Mouse (Mus musculus): ENCODE results near the gene Trpt1. TPM values are rescaled to one million over a fixed set of nuclear protein-coding genes. Genes with fewer than 3 reads are reported as not detected.

Gene Trpt1
- polyA plus RNA-seq, 1 experiment = 4.7 TPM

GRCm38 (mm10) chr19:7006892-7007593 lies 11.1 kb downstream of the Trpt1 start:
- WGBS = 83% methylated on average over 9 of the region's 9 CpGs
- Histone ChIP-seq H3K36me3 (ENCODE audit: control insufficient read depth, insufficient read depth, low read length) (peaks cover 32% of the 10 kb centered on the region), H3K4me3 (ENCODE audit: extremely low read depth, insufficient read depth, insufficient read length) (no peak overlapping the region), H3K27ac (ENCODE audit: insufficient read depth, low read length) (no peak overlapping the region), H3K4me1 (ENCODE audit: control insufficient read depth, insufficient read depth, insufficient read length) (no peaks in the 10 kb centered on the region), H3K27me3 (ENCODE audit: control insufficient read depth, insufficient read depth, low read length) (no peaks in the 10 kb centered on the region)
- TF ChIP-seq POLR2A (IDR thresholded peaks at IDR 0.05; ENCODE audit: low read depth, low read length) = no peak
- DNase-seq (ENCODE audit: low read depth in 1 of 2, low spot score in 2 of 2) = no peak

GRCm38 (mm10) chr19:7012426-7012825 lies 16.5 kb downstream of the Trpt1 start:
- no peaks in the 10 kb centered on the region for H3K27me3 ChIP-seq (ENCODE audit: control insufficient read depth, insufficient read depth, low read length)
- DNase-seq (ENCODE audit: low read depth in 1 of 2, low spot score in 2 of 2) = no peak
- H3K36me3 ChIP-seq (ENCODE audit: control insufficient read depth, insufficient read depth, low read length) = peaks cover 28% of the 10 kb centered on the region
- H3K4me1 ChIP-seq (ENCODE audit: control insufficient read depth, insufficient read depth, insufficient read length) = peaks cover 3% of the 10 kb centered on the region; the same call in 1 of the 2 replicates
- H3K27ac ChIP-seq (ENCODE audit: insufficient read depth, low read length) = no peak overlapping the region
- WGBS = 89% methylated on average over 4 of the region's 4 CpGs
- H3K4me3 ChIP-seq (ENCODE audit: extremely low read depth, insufficient read depth, insufficient read length) = no peak overlapping the region
- TF ChIP-seq CTCF (IDR thresholded peaks at IDR 0.05; ENCODE audit: extremely low read depth, insufficient read depth, insufficient read length, insufficient replicate concordance) (no peak), POLR2A (IDR thresholded peaks at IDR 0.05; ENCODE audit: low read depth, low read length) (no peak)

GRCm38 (mm10) chr19:7013984-7014383 lies 18.1 kb downstream of the Trpt1 start:
- no peak for DNase-seq (ENCODE audit: low read depth in 1 of 2, low spot score in 2 of 2)
- H3K36me3 ChIP-seq (ENCODE audit: control insufficient read depth, insufficient read depth, low read length) = peaks cover 26% of the 10 kb centered on the region
- no peaks in the 10 kb centered on the region for H3K27me3 ChIP-seq (ENCODE audit: control insufficient read depth, insufficient read depth, low read length)
- TF ChIP-seq POLR2A (IDR thresholded peaks at IDR 0.05; ENCODE audit: low read depth, low read length) (no peak), CTCF (IDR thresholded peaks at IDR 0.05; ENCODE audit: extremely low read depth, insufficient read depth, insufficient read length, insufficient replicate concordance) (no peak)
- H3K4me3 ChIP-seq (ENCODE audit: extremely low read depth, insufficient read depth, insufficient read length) = no peak overlapping the region
- no peak overlapping the region for H3K27ac ChIP-seq (ENCODE audit: insufficient read depth, low read length)
- H3K4me1 ChIP-seq (ENCODE audit: control insufficient read depth, insufficient read depth, insufficient read length) = peaks cover 6% of the 10 kb centered on the region; the same call in 1 of the 2 replicates
- WGBS = 97% methylated on average over 9 of the region's 9 CpGs

DNA sequence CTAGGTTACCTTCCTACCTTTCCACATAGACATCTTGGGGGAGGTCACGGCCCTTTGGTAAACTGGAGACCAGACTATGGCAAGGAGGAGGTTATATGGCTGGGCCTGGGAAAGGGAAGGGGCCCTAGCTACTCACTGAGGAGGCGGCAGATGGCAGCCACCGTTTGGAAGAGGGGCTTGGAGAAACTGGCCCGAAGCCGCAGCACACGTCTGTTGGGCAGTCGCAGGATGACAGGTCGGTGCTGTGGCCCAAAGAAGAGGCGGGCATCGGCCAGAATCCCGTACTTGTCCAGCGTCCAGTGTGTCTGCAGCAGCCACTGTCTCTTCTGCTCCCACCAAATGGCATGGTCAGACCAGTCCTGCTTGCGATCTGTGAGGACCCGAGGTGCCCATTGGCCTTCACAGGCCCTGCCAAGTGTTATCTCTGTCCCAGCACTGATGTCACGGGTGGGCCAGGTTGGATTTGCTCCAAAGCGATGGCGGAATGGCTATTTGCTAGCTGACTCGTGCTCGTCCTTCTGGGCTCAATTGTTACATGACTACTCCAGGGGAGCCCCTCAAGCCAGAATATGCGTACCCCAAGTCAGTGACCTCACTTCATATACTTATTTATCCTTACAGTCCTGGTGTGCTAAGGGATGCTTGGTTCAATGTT lies 18.7 kb downstream of the Trpt1 start:
- Histone ChIP-seq H3K4me1 (ENCODE audit: control insufficient read depth, insufficient read depth, insufficient read length) (peaks cover 6% of the 10 kb centered on the region; the same call in 1 of the 2 replicates), H3K27me3 (ENCODE audit: control insufficient read depth, insufficient read depth, low read length) (no peaks in the 10 kb centered on the region), H3K4me3 (ENCODE audit: extremely low read depth, insufficient read depth, insufficient read length) (no peak overlapping the region), H3K27ac (ENCODE audit: insufficient read depth, low read length) (no peak overlapping the region), H3K36me3 (ENCODE audit: control insufficient read depth, insufficient read depth, low read length) (peaks cover 26% of the 10 kb centered on the region)
- WGBS = 91% methylated on average over 20 of the region's 20 CpGs
- no peak for DNase-seq (ENCODE audit: low read depth in 1 of 2, low spot score in 2 of 2)
- TF ChIP-seq CTCF (IDR thresholded peaks at IDR 0.05; ENCODE audit: extremely low read depth, insufficient read depth, insufficient read length, insufficient replicate concordance) (no peak), POLR2A (IDR thresholded peaks at IDR 0.05; ENCODE audit: low read depth, low read length) (no peak)

GRCm38 (mm10) chr19:7017541-7018457 lies 21.9 kb downstream of the Trpt1 start:
- no peak for TF ChIP-seq CTCF (IDR thresholded peaks at IDR 0.05; ENCODE audit: extremely low read depth, insufficient read depth, insufficient read length, insufficient replicate concordance)
- peak; percentile 20; the same call in 1 of the 2 replicates for TF ChIP-seq POLR2A (IDR thresholded peaks at IDR 0.05; ENCODE audit: low read depth, low read length)
- Histone ChIP-seq H3K4me1 (ENCODE audit: control insufficient read depth, insufficient read depth, insufficient read length) (peaks cover 10% of the 10 kb centered on the region; the same call in 1 of the 2 replicates), H3K27ac (ENCODE audit: insufficient read depth, low read length) (peak overlapping the region; percentile 95), H3K36me3 (ENCODE audit: control insufficient read depth, insufficient read depth, low read length) (peaks cover 33% of the 10 kb centered on the region), H3K27me3 (ENCODE audit: control insufficient read depth, insufficient read depth, low read length) (no peaks in the 10 kb centered on the region), H3K4me3 (ENCODE audit: extremely low read depth, insufficient read depth, insufficient read length) (peak overlapping the region; percentile 73)
- DNase-seq (ENCODE audit: low read depth in 1 of 2, low spot score in 2 of 2) = peak; percentile 60 to 70
- WGBS = 7% methylated on average over 12 of the region's 12 CpGs

DNA sequence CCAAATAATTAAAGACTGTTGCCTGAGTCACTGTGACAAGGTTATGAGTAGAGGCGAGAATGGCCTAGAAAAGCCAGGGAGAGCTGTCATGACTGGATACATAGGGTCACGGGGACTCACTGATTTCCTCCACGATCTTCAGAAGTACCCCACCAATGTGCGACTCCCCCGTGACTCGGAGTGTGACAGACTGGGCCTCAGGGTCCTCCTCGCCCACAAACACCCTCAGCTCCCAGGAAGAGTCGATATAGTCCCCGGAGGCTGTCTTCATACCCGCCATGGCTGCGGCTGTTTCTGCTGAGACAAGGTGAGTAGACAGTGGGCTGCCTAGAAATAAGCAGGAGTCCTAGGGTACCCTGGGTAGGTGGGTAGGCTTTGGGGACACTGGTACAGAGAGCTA lies 22.6 kb downstream of the Trpt1 start:
- DNase-seq (ENCODE audit: low read depth in 1 of 2, low spot score in 2 of 2) = no peak
- Histone ChIP-seq H3K4me1 (ENCODE audit: control insufficient read depth, insufficient read depth, insufficient read length) (peaks cover 10% of the 10 kb centered on the region; the same call in 1 of the 2 replicates), H3K27me3 (ENCODE audit: control insufficient read depth, insufficient read depth, low read length) (no peaks in the 10 kb centered on the region), H3K27ac (ENCODE audit: insufficient read depth, low read length) (peak overlapping the region; percentile 95), H3K4me3 (ENCODE audit: extremely low read depth, insufficient read depth, insufficient read length) (peak overlapping the region; percentile 73), H3K36me3 (ENCODE audit: control insufficient read depth, insufficient read depth, low read length) (peaks cover 30% of the 10 kb centered on the region)
- WGBS = 9% methylated on average over 11 of the region's 11 CpGs
- TF ChIP-seq POLR2A (IDR thresholded peaks at IDR 0.05; ENCODE audit: low read depth, low read length) (no peak), CTCF (IDR thresholded peaks at IDR 0.05; ENCODE audit: extremely low read depth, insufficient read depth, insufficient read length, insufficient replicate concordance) (no peak)

Data from spleen, adult 2 months (tissue).